8 mouse cellular contexts compared by ENCODE assay signal in the genomic region with DNA sequence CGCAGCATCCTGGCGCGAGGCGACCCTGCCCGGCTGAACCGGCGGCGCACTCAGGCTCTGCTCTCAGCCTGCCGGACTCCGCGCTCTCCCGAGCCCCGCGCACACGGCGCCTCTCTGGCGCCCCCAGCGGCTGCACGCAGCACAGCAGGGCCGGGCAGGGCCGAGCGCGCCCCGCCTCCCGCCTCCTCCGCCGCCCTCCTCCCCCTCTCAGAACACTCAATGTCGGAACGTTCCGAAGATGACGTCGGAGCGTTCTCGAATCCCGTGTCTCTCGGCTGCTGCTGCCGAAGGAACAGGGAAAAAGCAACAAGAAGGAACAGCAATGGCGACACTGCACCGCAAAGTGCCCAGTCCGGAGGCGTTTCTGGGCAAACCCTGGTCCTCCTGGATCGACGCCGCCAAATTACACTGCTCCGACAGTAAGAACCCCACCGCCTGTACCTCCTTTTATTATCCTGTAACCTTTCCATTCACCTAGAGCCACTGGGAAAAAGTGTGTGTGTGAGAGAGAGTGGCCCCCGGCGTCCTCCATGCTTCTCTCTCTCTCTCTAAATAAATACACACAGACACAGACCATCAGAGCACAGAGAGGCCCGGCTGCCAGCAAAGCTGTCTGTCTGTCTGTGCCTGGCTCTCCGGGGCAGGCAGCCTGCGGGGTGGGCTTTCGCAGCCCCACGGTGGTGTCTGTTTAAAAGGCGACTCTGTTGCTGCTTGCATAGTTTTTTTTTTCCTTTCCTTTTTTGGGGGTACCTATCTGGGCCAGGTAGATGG. TPM values are rescaled to one million over a fixed set of nuclear protein-coding genes. Genes with fewer than 3 reads are reported as not detected.
DNase-seq lines count a peak whose midpoint lies in the region; ATAC-seq and TF ChIP-seq lines count a peak whose summit lies in the region.

A gene (plus strand): TSS at position 197 of the 771 bp plus-strand sequence.

- no peaks in the 10 kb centered on the region for H3K9me3 ChIP-seq in CH12.LX (replicated peaks; ENCODE audit: low read length)
- H3K9me3 ChIP-seq in forebrain, embryonic 11.5 days (ENCODE audit: control insufficient read depth, low read length) = no peaks in the 10 kb centered on the region
- H3K9me3 ChIP-seq in heart, embryonic 16.5 days (replicated peaks; ENCODE audit: control insufficient read depth, low read length) = no peaks in the 10 kb centered on the region
- no peaks in the 10 kb centered on the region for H3K9me3 ChIP-seq in liver, embryonic 15.5 days (replicated peaks)
- no peaks in the 10 kb centered on the region for H3K9me3 ChIP-seq in neural tube, embryonic 12.5 days

- peak within 1 kb of the TSS; percentile 83 to 98 (median 87) for H3K4me3 ChIP-seq in CH12.LX (replicated peaks in 1 of 3; ENCODE audit: low read depth in 2 of 3, low read length in 2 of 3, poor library complexity in 1 of 3)
- H3K4me3 ChIP-seq in forebrain, embryonic 11.5 days (ENCODE audit: low read depth, low read length) = peak within 1 kb of the TSS; percentile 44
- H3K4me3 ChIP-seq in heart, embryonic 16.5 days (ENCODE audit: low read length) = peak within 1 kb of the TSS; percentile 67
- peak within 1 kb of the TSS; percentile 83 for H3K4me3 ChIP-seq in liver, embryonic 15.5 days (replicated peaks)
- peak within 1 kb of the TSS; percentile 67 for H3K4me3 ChIP-seq in neural tube, embryonic 12.5 days

- peak within 1 kb of the TSS; percentile 75 for H3K9ac ChIP-seq in CH12.LX (ENCODE audit: insufficient read depth, low read depth)
- H3K9ac ChIP-seq in forebrain, embryonic 11.5 days (ENCODE audit: low read length) = peak within 1 kb of the TSS; percentile 79
- H3K9ac ChIP-seq in heart, embryonic 16.5 days (ENCODE audit: low read length) = peak within 1 kb of the TSS; percentile 76
- H3K9ac ChIP-seq in liver, embryonic 15.5 days = peak within 1 kb of the TSS; percentile 90
- H3K9ac ChIP-seq in neural tube, embryonic 12.5 days = peak within 1 kb of the TSS; percentile 82

- H3K27me3 ChIP-seq in CH12.LX (replicated peaks) = no peaks in the 10 kb centered on the region
- peaks cover 3% of the 10 kb centered on the region for H3K27me3 ChIP-seq in forebrain, embryonic 11.5 days (ENCODE audit: control insufficient read depth, insufficient read depth, low read length)
- peaks cover 12% of the 10 kb centered on the region for H3K27me3 ChIP-seq in heart, embryonic 16.5 days (ENCODE audit: control insufficient read depth, insufficient read depth, low read length)
- peaks cover 43% of the 10 kb centered on the region for H3K27me3 ChIP-seq in liver, embryonic 15.5 days
- 0 out of 2 replicates have a peak, but pooled peaks cover 7% of the 10 kb centered on the region for H3K27me3 ChIP-seq in neural tube, embryonic 12.5 days (replicated peaks)

- dilution Hi-C loops in CH12.LX (cut with MboI; ENCODE audit: extremely low pct_ligation_motif_present, extremely low pct_unique_long_range_greater_than_20kb, low sequenced_read_pairs) = no loop called here

- TF ChIP-seq POLR2A in CH12.LX (IDR thresholded peaks at IDR 0.05; ENCODE audit: low read depth, low read length) = peak; percentile 39; the same call in 1 of the 2 replicates

- under 1% methylated on average over 54 of the region's 54 CpGs for WGBS in forebrain, embryonic 11.5 days
- 1% methylated on average over 54 of the region's 54 CpGs for WGBS in heart, embryonic 16.5 days
- under 1% methylated on average over 52 of the region's 54 CpGs for WGBS in liver, embryonic 15.5 days (ENCODE audit: insufficient replicate concordance)
- WGBS in neural tube, embryonic 12.5 days = under 1% methylated on average over 54 of the region's 54 CpGs

- H3K4me1 ChIP-seq in CH12.LX (ENCODE audit: control insufficient read depth in 1 of 2, insufficient read depth in 2 of 2) = peaks cover 4 to 54% of the 10 kb centered on the region in 2 experiments; a peak in 3 of 4 replicates
- peaks cover 4% of the 10 kb centered on the region; the same call in 1 of the 2 replicates for H3K4me1 ChIP-seq in forebrain, embryonic 11.5 days (replicated peaks; ENCODE audit: control insufficient read depth, insufficient read depth, low read length)
- H3K4me1 ChIP-seq in heart, embryonic 16.5 days (ENCODE audit: control insufficient read depth, insufficient read depth, low read length) = peaks cover 11% of the 10 kb centered on the region
- peaks cover 43% of the 10 kb centered on the region for H3K4me1 ChIP-seq in liver, embryonic 15.5 days (replicated peaks)
- peaks cover 14% of the 10 kb centered on the region for H3K4me1 ChIP-seq in neural tube, embryonic 12.5 days

- H3K4me2 ChIP-seq in CH12.LX (ENCODE audit: insufficient read depth, low read depth, poor library complexity, severe bottlenecking) = peak within 1 kb of the TSS; percentile 95
- peak within 1 kb of the TSS; percentile 83 for H3K4me2 ChIP-seq in forebrain, embryonic 11.5 days (ENCODE audit: low read depth, low read length, severe bottlenecking)
- peak within 1 kb of the TSS; percentile 97 for H3K4me2 ChIP-seq in heart, embryonic 16.5 days (ENCODE audit: low read depth, low read length)
- peak within 1 kb of the TSS; percentile 97 for H3K4me2 ChIP-seq in liver, embryonic 15.5 days
- H3K4me2 ChIP-seq in neural tube, embryonic 12.5 days (replicated peaks) = peak within 1 kb of the TSS; percentile 91

- peak; percentile 93 for ATAC-seq in forebrain, embryonic 11.5 days (replicated peaks; ENCODE audit: low FRiP score)
- ATAC-seq in heart, embryonic 16.5 days (replicated peaks; ENCODE audit: extremely low read depth, insufficient read depth, low FRiP score) = peak; percentile 95
- ATAC-seq in liver, embryonic 15.5 days (ENCODE audit: insufficient read depth) = peak; percentile 97
- peak; percentile 94 for ATAC-seq in neural tube, embryonic 12.5 days (ENCODE audit: low FRiP score, low read depth)

- TF ChIP-seq EP300 in CH12.LX (IDR thresholded peaks at IDR 0.05; ENCODE audit: low read length) = peak; percentile 7; the same call in 1 of the 2 replicates

- H3K79me2 ChIP-seq in CH12.LX (replicated peaks; ENCODE audit: control insufficient read depth, extremely low read depth, insufficient read depth, poor library complexity, severe bottlenecking) = peaks cover 88% of the 10 kb centered on the region

- in situ Hi-C loops in CH12.LX (cut with MboI; ENCODE audit: low pct_ligation_motif_present, low pct_unique_long_range_greater_than_20kb, low sequenced_read_pairs) = no loop called here

- peak; percentile 53 for TF ChIP-seq RAD21 in CH12.LX (IDR thresholded peaks at IDR 0.05; ENCODE audit: low read depth, low read length)

- peaks cover 0 to 23% of the 10 kb centered on the region in 2 experiments for H3K36me3 ChIP-seq in CH12.LX (replicated peaks in 1 of 2; ENCODE audit: control insufficient read depth in 1 of 2, insufficient read depth in 1 of 2, low read length in 1 of 2)
- H3K36me3 ChIP-seq in forebrain, embryonic 11.5 days (ENCODE audit: control insufficient read depth, insufficient read depth, low read length) = no peaks in the 10 kb centered on the region
- H3K36me3 ChIP-seq in heart, embryonic 16.5 days (ENCODE audit: control insufficient read depth, insufficient read depth) = no peaks in the 10 kb centered on the region
- H3K36me3 ChIP-seq in liver, embryonic 15.5 days (replicated peaks) = 0 out of 2 replicates have a peak, but pooled peaks cover 4% of the 10 kb centered on the region
- no peaks in the 10 kb centered on the region for H3K36me3 ChIP-seq in neural tube, embryonic 12.5 days

- peak in 1 of 2 experiments; percentile 80; a peak in 2 of 4 replicates for TF ChIP-seq CTCF in CH12.LX (conservative IDR thresholded peaks at IDR 0.05 in 1 of 2, IDR thresholded peaks at IDR 0.05 in 1 of 2; ENCODE audit: low read depth in 2 of 2, low read length in 2 of 2)

- peak within 1 kb of the TSS; percentile 70 for H3K27ac ChIP-seq in CH12.LX (ENCODE audit: insufficient read depth, low read depth)
- no peak within 1 kb of the TSS for H3K27ac ChIP-seq in forebrain, embryonic 11.5 days (ENCODE audit: low read depth, low read length)
- H3K27ac ChIP-seq in heart, embryonic 16.5 days (ENCODE audit: low read length) = peak within 1 kb of the TSS; percentile 79
- H3K27ac ChIP-seq in liver, embryonic 15.5 days (replicated peaks) = peak within 1 kb of the TSS; percentile 85
- H3K27ac ChIP-seq in neural tube, embryonic 12.5 days = peak within 1 kb of the TSS; percentile 53; the same call in 1 of the 2 replicates

- DNase-seq in CH12.LX (ENCODE audit: extremely low read depth) = peak; percentile 93
- peak; percentile 91 for DNase-seq in c-Kit-positive CD71-positive TER-119-negative erythroid progenitor cells, embryonic 14.5 days (ENCODE audit: low read depth)
- DNase-seq in forebrain, embryonic 11.5 days (ENCODE audit: low spot score) = peak; percentile 97
- peak; percentile 95 for DNase-seq in kidney, postnatal 36 days
- peak; percentile 91 for DNase-seq in telencephalon, adult 2 months (ENCODE audit: low read depth, low spot score)

TF ChIP-seq in CH12.LX, 34 proteins besides CTCF, POLR2A, EP300 and RAD21 (continues in another document):
- TF ChIP-seq USF1 (IDR thresholded peaks at IDR 0.05; ENCODE audit: low read depth, low read length) (no peak), IRF4 (IDR thresholded peaks at IDR 0.05; ENCODE audit: low read depth, low read length) (peak; percentile 68), E2F4 (IDR thresholded peaks at IDR 0.05; ENCODE audit: insufficient replicate concordance, low read depth, low read length) (no peak), TCF12 (IDR thresholded peaks at IDR 0.05; ENCODE audit: low read depth, low read length) (peak; percentile 81), PAX5 (IDR thresholded peaks at IDR 0.05; ENCODE audit: low read length) (no peak), HCFC1 (IDR thresholded peaks at IDR 0.05; ENCODE audit: low read depth, low read length) (no peak), ZNF384 (IDR thresholded peaks at IDR 0.05; ENCODE audit: low read depth, low read length) (no peak), NELFE (IDR thresholded peaks at IDR 0.05; ENCODE audit: low read depth, low read length) (peak; percentile 25; the same call in 1 of the 2 replicates), GABPA (IDR thresholded peaks at IDR 0.05; ENCODE audit: insufficient replicate concordance, low read depth, low read length) (no peak), MYC (IDR thresholded peaks at IDR 0.05; ENCODE audit: low read depth, low read length) (no peak; the same call in 1 of the 2 replicates), MAZ (IDR thresholded peaks at IDR 0.05; ENCODE audit: low read depth, low read length) (peak; percentile 71; the same call in 1 of the 2 replicates), TBP (conservative IDR thresholded peaks at IDR 0.05; ENCODE audit: low read depth, low read length) (no peak)

RNA-seq across cellular contexts. Expression of the gene that starts here (rescaled TPM):
- total RNA-seq in CH12.LX (2012; rRNA removed) = 8.6 and 9.7 TPM in 2 replicates
- total RNA-seq in CH12.LX (2014; rRNA removed) = 8.2 and 9.0 TPM in 2 replicates
- 51.3 and 55.7 TPM in 2 replicates for polyA plus RNA-seq in CH12.LX (2012; ENCODE audit: insufficient read length, low read depth)
- 16.0 and 16.5 TPM in 2 replicates for polyA plus RNA-seq in forebrain, embryonic 11.5 days (2014; fragmentation: Nextera tagmentation; extraction: Ambion mirVana)
- 10.2 and 10.8 TPM in 2 replicates for polyA plus RNA-seq in heart, embryonic 16.5 days (2015; fragmentation: Nextera tagmentation; extraction: Ambion mirVana)
- polyA plus RNA-seq in liver, embryonic 15.5 days (2015; fragmentation: Nextera tagmentation; extraction: Ambion mirVana) = 13.8 and 14.7 TPM in 2 replicates
- polyA plus RNA-seq in neural tube, embryonic 12.5 days (2016; fragmentation: Nextera tagmentation; extraction: Ambion mirVana) = 13.4 and 16.6 TPM in 2 replicates
